Mouse (Mus musculus): ENCODE measurements at regions not wholly inside any gene's neighbourhood (a gene's known extent, or its start where the extent isn't known, plus 50 kb on each side); places are given as distances from the start of the nearest gene placed in this dataset.

DNA sequence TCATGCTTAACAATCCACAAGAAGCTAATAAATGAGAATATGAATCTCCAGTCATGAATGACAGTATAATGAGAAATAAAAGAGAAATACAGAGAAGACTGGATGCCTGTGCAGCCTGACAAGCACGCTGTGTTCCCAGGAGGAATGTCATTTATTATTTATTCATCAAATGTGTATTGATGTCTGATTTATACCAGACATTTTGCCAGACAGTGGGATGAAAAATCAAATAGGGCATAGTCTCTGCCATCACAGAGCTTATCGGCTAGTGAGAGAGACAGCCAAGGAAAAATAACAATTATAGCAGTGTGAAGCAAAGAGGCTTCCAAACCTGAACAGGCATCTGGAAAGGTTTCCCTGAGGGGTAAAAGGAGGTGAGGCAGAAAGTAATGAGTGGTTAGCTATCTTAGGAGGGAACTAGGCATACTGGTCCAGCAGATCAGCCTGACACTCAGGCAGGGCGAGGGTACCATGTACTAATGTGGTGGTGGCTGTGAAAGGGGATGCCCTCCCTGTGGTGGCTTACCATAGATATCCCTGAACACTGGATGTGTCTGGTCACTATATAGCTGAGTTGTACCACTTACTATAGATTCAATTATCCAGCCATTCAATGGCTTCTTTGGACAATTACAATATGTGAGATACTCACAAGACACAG lies 828.1 kb downstream of the D3Ertd751e start:
- in situ Hi-C loops (cut with MboI; ENCODE audit: low pct_ligation_motif_present, low pct_unique_long_range_greater_than_20kb, low sequenced_read_pairs) (no loop called here), dilution Hi-C loops (cut with MboI; ENCODE audit: extremely low pct_ligation_motif_present, extremely low pct_unique_long_range_greater_than_20kb, low sequenced_read_pairs) (no loop called here)
- Histone ChIP-seq H3K27ac (ENCODE audit: insufficient read depth, low read depth) (no peak overlapping the region), H3K9me3 (replicated peaks; ENCODE audit: low read length) (no peaks in the 10 kb centered on the region), H3K4me1 (ENCODE audit: control insufficient read depth in 1 of 2, insufficient read depth in 2 of 2) (peaks cover 0 to 14% of the 10 kb centered on the region in 2 experiments; a peak in 2 of 4 replicates), H3K27me3 (replicated peaks) (no peaks in the 10 kb centered on the region), H3K4me2 (ENCODE audit: insufficient read depth, low read depth, poor library complexity, severe bottlenecking) (no peak overlapping the region), H3K9ac (ENCODE audit: insufficient read depth, low read depth) (no peak overlapping the region), H3K36me3 (replicated peaks in 1 of 2; ENCODE audit: control insufficient read depth in 1 of 2, insufficient read depth in 1 of 2, low read length in 1 of 2) (no peaks in the 10 kb centered on the region), H3K79me2 (replicated peaks; ENCODE audit: control insufficient read depth, extremely low read depth, insufficient read depth, poor library complexity, severe bottlenecking) (no peaks in the 10 kb centered on the region), H3K4me3 (replicated peaks in 1 of 3; ENCODE audit: low read depth in 2 of 3, low read length in 2 of 3, poor library complexity in 1 of 3) (no peak overlapping the region)
- TF ChIP-seq UBTF (IDR thresholded peaks at IDR 0.05; ENCODE audit: low read depth, low read length) (no peak), NRF1 (IDR thresholded peaks at IDR 0.05; ENCODE audit: low read depth, low read length) (no peak), ZNF384 (IDR thresholded peaks at IDR 0.05; ENCODE audit: low read depth, low read length) (no peak), TBP (conservative IDR thresholded peaks at IDR 0.05; ENCODE audit: low read depth, low read length) (no peak), MAX (IDR thresholded peaks at IDR 0.05; ENCODE audit: low read length) (no peak), BHLHE40 (IDR thresholded peaks at IDR 0.05; ENCODE audit: low read depth, low read length) (no peak), HCFC1 (IDR thresholded peaks at IDR 0.05; ENCODE audit: low read depth, low read length) (no peak), SMC3 (IDR thresholded peaks at IDR 0.05; ENCODE audit: low read depth, low read length) (no peak), IRF4 (IDR thresholded peaks at IDR 0.05; ENCODE audit: low read depth, low read length) (no peak), POLR2AphosphoS2 (IDR thresholded peaks at IDR 0.05; ENCODE audit: low read depth, low read length) (no peak), MAFK (IDR thresholded peaks at IDR 0.05; ENCODE audit: insufficient replicate concordance, low read length) (no peak), ELF1 (IDR thresholded peaks at IDR 0.05; ENCODE audit: low read depth, low read length) (no peak), MXI1 (IDR thresholded peaks at IDR 0.05; ENCODE audit: low read depth, low read length) (no peak), USF1 (IDR thresholded peaks at IDR 0.05; ENCODE audit: low read depth, low read length) (no peak), SIN3A (IDR thresholded peaks at IDR 0.05; ENCODE audit: low read length) (no peak), EP300 (IDR thresholded peaks at IDR 0.05; ENCODE audit: low read length) (no peak), MAZ (IDR thresholded peaks at IDR 0.05; ENCODE audit: low read depth, low read length) (no peak), KAT2A (IDR thresholded peaks at IDR 0.05; ENCODE audit: insufficient replicate concordance, low read length) (no peak), CTCF (conservative IDR thresholded peaks at IDR 0.05 in 1 of 2, IDR thresholded peaks at IDR 0.05 in 1 of 2; ENCODE audit: low read depth in 2 of 2, low read length in 2 of 2) (no peak), RAD21 (IDR thresholded peaks at IDR 0.05; ENCODE audit: low read depth, low read length) (no peak)
- no peak for DNase-seq (ENCODE audit: extremely low read depth)

DNA sequence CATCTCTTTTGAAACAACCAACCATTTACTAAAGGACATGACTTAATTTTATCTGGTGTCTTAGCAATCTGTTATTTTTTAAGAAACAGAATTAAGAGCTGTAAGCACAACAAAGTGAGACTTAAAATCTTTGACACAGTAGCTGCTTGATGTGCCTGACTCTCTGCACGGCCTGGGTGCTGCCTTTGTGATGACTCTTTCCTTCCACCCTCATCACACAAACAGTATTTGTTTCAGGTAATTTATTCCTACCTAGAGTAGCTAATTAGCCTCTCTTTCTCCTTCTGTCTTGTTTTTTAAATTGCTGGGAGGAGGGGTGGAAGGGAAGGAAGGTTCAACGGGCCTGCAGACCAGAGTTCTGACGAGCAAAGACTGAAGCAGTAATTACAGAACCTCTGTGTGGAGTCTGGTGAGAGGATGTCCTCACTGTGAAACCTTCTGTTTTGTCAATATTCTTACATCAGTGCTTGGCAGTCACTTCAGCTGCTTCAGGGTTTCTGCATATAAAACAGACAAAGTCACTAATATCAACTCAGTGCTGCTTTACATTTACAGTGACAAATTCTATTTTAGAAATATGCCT lies 829.6 kb downstream of the D3Ertd751e start:
- Histone ChIP-seq H3K4me2 (ENCODE audit: insufficient read depth, low read depth, poor library complexity, severe bottlenecking) (no peak overlapping the region), H3K36me3 (replicated peaks in 1 of 2; ENCODE audit: control insufficient read depth in 1 of 2, insufficient read depth in 1 of 2, low read length in 1 of 2) (no peaks in the 10 kb centered on the region), H3K9me3 (replicated peaks; ENCODE audit: low read length) (no peaks in the 10 kb centered on the region), H3K27ac (ENCODE audit: insufficient read depth, low read depth) (no peak overlapping the region), H3K4me1 (ENCODE audit: control insufficient read depth in 1 of 2, insufficient read depth in 2 of 2) (peaks cover 0 to 14% of the 10 kb centered on the region in 2 experiments; a peak in 2 of 4 replicates), H3K27me3 (replicated peaks) (no peaks in the 10 kb centered on the region), H3K79me2 (replicated peaks; ENCODE audit: control insufficient read depth, extremely low read depth, insufficient read depth, poor library complexity, severe bottlenecking) (no peaks in the 10 kb centered on the region), H3K4me3 (replicated peaks in 1 of 3; ENCODE audit: low read depth in 2 of 3, low read length in 2 of 3, poor library complexity in 1 of 3) (no peak overlapping the region), H3K9ac (ENCODE audit: insufficient read depth, low read depth) (no peak overlapping the region)
- dilution Hi-C loops (cut with MboI; ENCODE audit: extremely low pct_ligation_motif_present, extremely low pct_unique_long_range_greater_than_20kb, low sequenced_read_pairs) (no loop called here), in situ Hi-C loops (cut with MboI; ENCODE audit: low pct_ligation_motif_present, low pct_unique_long_range_greater_than_20kb, low sequenced_read_pairs) (no loop called here)
- TF ChIP-seq SMC3 (IDR thresholded peaks at IDR 0.05; ENCODE audit: low read depth, low read length) (no peak), GABPA (IDR thresholded peaks at IDR 0.05; ENCODE audit: insufficient replicate concordance, low read depth, low read length) (no peak)
- no peak for DNase-seq (ENCODE audit: extremely low read depth)
